Mouse (Mus musculus) lung, postnatal 0 days (tissue): ENCODE measurements around the gene Heca. TPM values are rescaled to one million over a fixed set of nuclear protein-coding genes. Genes with fewer than 3 reads are reported as not detected.
"Not testable (repeated sequence)": the region's sequence is repeated elsewhere in the genome, so short reads cannot be mapped to it uniquely, and the experiment has no call there.

Experiments
- ATAC-seq: fragments of 200-750 bp; cut with Nextera tagmentation; 2 replicates; pipeline ENCODE4 v1.8.0; 2017; ENCODE audit warnings: moderate library complexity
- DNase-seq: peaks from one replicate; pipeline ENCODE4 v3.0.0-alpha.2; 2016; ENCODE audit warnings: low spot score
- H3K27ac ChIP-seq: fragments of 300-500 bp; sonication (generic); 2 replicates; pipeline ENCODE4 v1.5.1; 2014; ENCODE audit warnings: antibody characterized with exemption, mild to moderate bottlenecking, low read length, mixed read lengths
- H3K27me3 ChIP-seq: fragments of 300-500 bp; sonication (generic); replicated peaks from 2 replicates; pipeline ENCODE4 v1.6.1; 2014; ENCODE audit warnings: low read length, mixed read lengths; ENCODE audit not compliant: insufficient read depth
- H3K36me3 ChIP-seq: fragments of 300-500 bp; sonication (generic); 2 replicates; pipeline ENCODE4 v1.6.1; 2014; ENCODE audit warnings: low read length, mixed read lengths; ENCODE audit not compliant: insufficient read depth
- H3K4me1 ChIP-seq: fragments of 300-500 bp; sonication (generic); 2 replicates; pipeline ENCODE4 v1.6.1; 2014; ENCODE audit warnings: antibody characterized with exemption, low read depth, low read length, mixed read lengths; ENCODE audit not compliant: insufficient read depth
- H3K4me2 ChIP-seq: fragments of 300-500 bp; sonication (generic); replicated peaks from 2 replicates; pipeline ENCODE4 v1.6.1; 2014; ENCODE audit warnings: low read depth, mild to moderate bottlenecking, low read length, moderate library complexity, mixed read lengths
- H3K4me3 ChIP-seq: fragments of 300-500 bp; sonication (generic); 2 replicates; pipeline ENCODE4 v1.5.1; 2014; ENCODE audit warnings: low read depth, low read length
- H3K9ac ChIP-seq: fragments of 300-500 bp; sonication (generic); replicated peaks from 2 replicates; pipeline ENCODE4 v1.6.1; 2014; ENCODE audit warnings: low read depth, mild to moderate bottlenecking
- H3K9me3 ChIP-seq: fragments of 300-500 bp; sonication (generic); 2 replicates; pipeline ENCODE4 v1.6.1; 2016; ENCODE audit warnings: low read length, mixed read lengths
- CTCF ChIP-seq: IDR thresholded peaks from 2 replicates; pipeline ENCODE4 v1.5.1; 2016; ENCODE audit warnings: antibody characterized with exemption, mild to moderate bottlenecking
- EP300 ChIP-seq: IDR thresholded peaks from 2 replicates; pipeline ENCODE4 v1.6.1; 2016; ENCODE audit warnings: antibody characterized with exemption, mild to moderate bottlenecking, control low read depth
- WGBS: fragments of 180-500 bp; shearing (Covaris S2); extraction: QIAGEN DNeasy Blood & Tissue Kit; methylation state at CpG from one replicate; pipeline ENCODE4 v1.1.7; 2014; 5-methylcytosine and 5-hydroxymethylcytosine counted together
- polyA plus RNA-seq: library from polyadenylated mRNA; unstranded; fragments of >200 nt; fragmentation: Nextera tagmentation; extraction: Ambion mirVana; gene quantifications from 2 replicates; pipeline ENCODE4 v1.2.1, GENCODE M21; 2015

Gene Heca
- polyA plus RNA-seq, 1 experiment from 2014 or later: 8.2 TPM

GRCm38 (mm10) chr10:17919032-17919431 lies 28.8 kb downstream of the Heca start:
- no peak for TF ChIP-seq EP300
- TF ChIP-seq CTCF: no peak
- no peak overlapping the region for H3K9ac ChIP-seq
- no peaks in the 10 kb centered on the region for H3K9me3 ChIP-seq
- no peak overlapping the region for H3K27ac ChIP-seq
- ATAC-seq (peak; percentile 86), DNase-seq (peak; percentile 55)
- H3K4me2 ChIP-seq: no peak overlapping the region
- no peak overlapping the region for H3K4me3 ChIP-seq
- H3K36me3 ChIP-seq: peaks cover 11% of the 10 kb centered on the region; the same call in 1 of the 2 replicates
- H3K4me1 ChIP-seq: no peaks in the 10 kb centered on the region; the same call in 1 of the 2 replicates
- no peaks in the 10 kb centered on the region for H3K27me3 ChIP-seq
- WGBS: 41% methylated on average over 2 of the region's 2 CpGs

DNA sequence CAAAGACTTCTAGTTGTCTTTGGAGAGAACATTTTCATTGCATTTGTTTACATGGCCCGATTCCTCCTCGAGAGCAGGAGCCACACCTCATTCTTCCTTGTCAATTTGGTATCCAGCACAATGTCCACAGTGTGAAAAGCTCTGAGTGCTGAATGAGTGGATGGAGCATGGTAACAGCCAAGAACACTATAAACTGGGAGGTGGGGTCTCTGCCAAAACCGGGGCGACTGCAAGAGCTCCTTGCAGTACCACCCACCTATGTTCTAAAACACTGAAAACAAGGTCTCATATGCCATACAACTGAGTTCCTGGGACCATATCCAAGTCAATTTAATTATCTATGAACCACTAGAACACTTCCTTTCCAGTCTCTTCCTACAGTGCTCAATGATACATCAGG lies 39.1 kb downstream of the Heca start:
- DNase-seq (peak; percentile 40), ATAC-seq (no peak)
- WGBS: 19% methylated on average over 4 of the region's 4 CpGs
- H3K9me3 ChIP-seq: no peaks in the 10 kb centered on the region
- H3K4me1 ChIP-seq: peaks cover 4% of the 10 kb centered on the region; the same call in 1 of the 2 replicates
- no peaks in the 10 kb centered on the region for H3K36me3 ChIP-seq
- no peak for TF ChIP-seq CTCF
- TF ChIP-seq EP300: no peak
- H3K4me2 ChIP-seq: no peak overlapping the region
- no peak overlapping the region for H3K9ac ChIP-seq
- no peak overlapping the region for H3K27ac ChIP-seq
- H3K4me3 ChIP-seq: no peak overlapping the region
- H3K27me3 ChIP-seq: no peaks in the 10 kb centered on the region

GRCm38 (mm10) chr10:17906405-17906804 lies 41.5 kb downstream of the Heca start:
- not testable (repeated sequence) for H3K27ac ChIP-seq, H3K4me3 ChIP-seq, ATAC-seq, H3K9me3 ChIP-seq, H3K36me3 ChIP-seq, H3K4me2 ChIP-seq, H3K9ac ChIP-seq, H3K4me1 ChIP-seq, DNase-seq, H3K27me3 ChIP-seq
- 60% methylated on average over 3 of the region's 3 CpGs for WGBS

- Histone ChIP-seq H3K4me1 (no peaks in the 10 kb centered on the region), H3K9me3 (no peaks in the 10 kb centered on the region), H3K27ac (no peak overlapping the region), H3K9ac (no peak overlapping the region), H3K36me3 (no peaks in the 10 kb centered on the region), H3K4me2 (no peak overlapping the region), H3K27me3 (no peaks in the 10 kb centered on the region), H3K4me3 (no peak overlapping the region)
- ATAC-seq (no peak), DNase-seq (no peak)
- TF ChIP-seq EP300 (no peak), CTCF (no peak)
- 69% methylated on average over 2 of the region's 2 CpGs for WGBS
Observed at GRCm38 (mm10) chr10:17903449-17903848, 44.4 kb downstream of the Heca start.

- no peak overlapping the region for H3K27ac ChIP-seq
- DNase-seq (no peak), ATAC-seq (no peak)
- no peaks in the 10 kb centered on the region for H3K27me3 ChIP-seq
- no peak overlapping the region for H3K4me3 ChIP-seq
- H3K4me2 ChIP-seq: no peak overlapping the region
- TF ChIP-seq EP300: no peak
- no peak for TF ChIP-seq CTCF
- no peaks in the 10 kb centered on the region for H3K9me3 ChIP-seq
- WGBS: 78% methylated on average over 2 of the region's 2 CpGs
- H3K4me1 ChIP-seq: no peaks in the 10 kb centered on the region
- no peaks in the 10 kb centered on the region for H3K36me3 ChIP-seq
- no peak overlapping the region for H3K9ac ChIP-seq
Observed at GRCm38 (mm10) chr10:17880724-17881123, 67.1 kb downstream of the Heca start.

GRCm38 (mm10) chr10:17880038-17880437 lies 67.8 kb downstream of the Heca start:
- TF ChIP-seq CTCF: no peak
- TF ChIP-seq EP300: no peak
- WGBS: 84% methylated on average over 3 of the region's 3 CpGs
- no peaks in the 10 kb centered on the region for H3K36me3 ChIP-seq

More at GRCm38 (mm10) chr10:17880038-17880437, 67.8 kb downstream of the Heca start:
- no peak overlapping the region for H3K9ac ChIP-seq
- H3K27ac ChIP-seq: no peak overlapping the region
- no peaks in the 10 kb centered on the region for H3K27me3 ChIP-seq
- no peak overlapping the region for H3K4me2 ChIP-seq
- DNase-seq (no peak), ATAC-seq (no peak)
- H3K4me3 ChIP-seq: no peak overlapping the region
- H3K4me1 ChIP-seq: no peaks in the 10 kb centered on the region
- H3K9me3 ChIP-seq: no peaks in the 10 kb centered on the region
